Mouse (Mus musculus) limb, embryonic 14.5 days (tissue): ENCODE measurements around the gene Prkrip1. TPM values are rescaled to one million over a fixed set of nuclear protein-coding genes. Genes with fewer than 3 reads are reported as not detected.
"Not testable (repeated sequence)": the region's sequence is repeated elsewhere in the genome, so short reads cannot be mapped to it uniquely, and the experiment has no call there.

Source experiments
- ATAC-seq: fragments of 200-750 bp; cut with Nextera tagmentation; 2 replicates; pipeline ENCODE4 v1.8.0; 2017; ENCODE audit warnings: low read depth, moderate number of reproducible peaks, moderate TSS enrichment; ENCODE audit not compliant: low FRiP score
- DNase-seq: peaks from one replicate; pipeline ENCODE4 v3.0.0-alpha.2; 2015; ENCODE audit warnings: low spot score
- H3K27ac ChIP-seq: fragments of 300-500 bp; sonication (generic); replicated peaks from 2 replicates; pipeline ENCODE4 v1.5.1; 2014; ENCODE audit warnings: low read depth, mild to moderate bottlenecking, low read length, moderate library complexity, mixed read lengths
- H3K27me3 ChIP-seq: fragments of 300-500 bp; sonication (generic); 2 replicates; pipeline ENCODE4 v1.6.1; 2014; ENCODE audit warnings: low read length, mixed read lengths; ENCODE audit not compliant: control insufficient read depth, insufficient read depth
- H3K36me3 ChIP-seq: fragments of 300-500 bp; sonication (generic); 2 replicates; pipeline ENCODE4 v1.6.1; 2014; ENCODE audit warnings: mild to moderate bottlenecking, low read length, moderate library complexity, mixed read lengths; ENCODE audit not compliant: control insufficient read depth, insufficient read depth
- H3K4me1 ChIP-seq: fragments of 300-500 bp; sonication (generic); 2 replicates; pipeline ENCODE4 v1.6.1; 2014; ENCODE audit warnings: antibody characterized with exemption, low read length, mixed read lengths; ENCODE audit not compliant: control insufficient read depth, insufficient read depth
- H3K4me2 ChIP-seq: fragments of 300-500 bp; sonication (generic); replicated peaks from 2 replicates; pipeline ENCODE4 v1.6.1; 2014; ENCODE audit warnings: low read depth, mild to moderate bottlenecking, low read length, moderate library complexity; ENCODE audit not compliant: severe bottlenecking
- H3K4me3 ChIP-seq: fragments of 300-500 bp; sonication (generic); replicated peaks from 2 replicates; pipeline ENCODE4 v1.5.1; 2014; ENCODE audit warnings: low read length
- H3K9ac ChIP-seq: fragments of 300-500 bp; sonication (generic); 2 replicates; pipeline ENCODE4 v1.6.1; 2014; ENCODE audit warnings: mild to moderate bottlenecking, low read depth, low read length, moderate library complexity; ENCODE audit not compliant: severe bottlenecking
- H3K9me3 ChIP-seq: fragments of 300-500 bp; sonication (generic); 2 replicates; pipeline ENCODE4 v1.6.1; 2016; ENCODE audit warnings: low read length; ENCODE audit not compliant: control insufficient read depth
- POLR2A ChIP-seq: fragments of 200-500 bp; IDR thresholded peaks from 2 replicates; pipeline ENCODE4 v1.8.0; 2012; ENCODE audit warnings: inconsistent platforms, mild to moderate bottlenecking, moderate library complexity, borderline replicate concordance; ENCODE audit not compliant: insufficient read depth, insufficient read length; ENCODE audit errors: extremely low read depth
- WGBS: fragments of 180-500 bp; shearing (Covaris S2); extraction: QIAGEN DNeasy Blood & Tissue Kit; methylation state at CpG from one replicate; pipeline ENCODE4 v1.1.7; 2014; 5-methylcytosine and 5-hydroxymethylcytosine counted together
- polyA plus RNA-seq, 2 experiments: library from polyadenylated mRNA; depleted of rRNA in 1 of 2; stranded (reverse) in 1 of 2; unstranded in 1 of 2; fragments of >200 nt; fragmentation: Nextera tagmentation in 1 of 2; extraction: Ambion mirVana in 1 of 2; gene quantifications; 2 replicates each; pipeline versions ENCODE4 v1.2.1 to v1.2.3; 2012 to 2014

Gene Prkrip1
- polyA plus RNA-seq, 2 experiments = 32.4 to 52.3 TPM

GRCm38 (mm10) chr5:136217004-136217665 is 18.4 kb upstream of the Prkrip1 start:
- 78% methylated on average over 18 of the region's 18 CpGs for WGBS
- no peak for DNase-seq
- ATAC-seq = peak; percentile 51; the same call in 1 of the 2 replicates

GRCm38 (mm10) chr5:136215958-136216357 is 17.2 kb upstream of the Prkrip1 start:
- Histone ChIP-seq H3K9me3 (no peaks in the 10 kb centered on the region), H3K4me2 (no peak overlapping the region), H3K9ac (no peak overlapping the region), H3K4me1 (no peaks in the 10 kb centered on the region), H3K36me3 (peaks cover 4% of the 10 kb centered on the region; the same call in 1 of the 2 replicates), H3K4me3 (no peak overlapping the region), H3K27ac (no peak overlapping the region), H3K27me3 (no peaks in the 10 kb centered on the region)
- no peak for DNase-seq
- WGBS = 71% methylated on average over 5 of the region's 5 CpGs
- no peak for ATAC-seq
- TF ChIP-seq POLR2A = no peak

More at GRCm38 (mm10) chr5:136217004-136217665, 18.4 kb upstream of the Prkrip1 start:
- Histone ChIP-seq H3K4me2 (no peak overlapping the region), H3K27ac (no peak overlapping the region), H3K9ac (no peak overlapping the region), H3K9me3 (no peaks in the 10 kb centered on the region), H3K4me1 (no peaks in the 10 kb centered on the region), H3K36me3 (peaks cover 7% of the 10 kb centered on the region; the same call in 1 of the 2 replicates), H3K4me3 (no peak overlapping the region), H3K27me3 (no peaks in the 10 kb centered on the region)
- TF ChIP-seq POLR2A = no peak

DNA sequence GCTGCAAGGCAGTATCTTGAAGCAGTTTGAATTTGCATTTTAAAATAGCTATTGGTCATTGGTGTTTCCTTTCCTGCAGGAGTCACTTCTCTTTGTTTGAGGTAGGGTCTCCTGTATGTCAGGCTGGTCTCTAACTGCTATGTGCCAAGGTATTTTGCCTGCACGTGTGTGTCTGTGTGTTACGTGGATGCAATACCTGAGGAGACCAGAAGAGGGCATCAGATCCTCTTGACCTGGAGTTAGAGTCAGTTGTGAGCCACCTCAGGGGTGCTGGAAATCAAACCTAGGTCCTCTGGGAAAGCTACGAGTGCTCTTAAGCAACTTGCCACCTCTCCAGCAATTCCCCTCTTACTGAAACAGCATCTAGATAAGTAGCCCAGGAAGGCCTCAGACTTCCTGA is 16.4 kb upstream of the Prkrip1 start:
- H3K36me3 ChIP-seq = peaks cover 4% of the 10 kb centered on the region; the same call in 1 of the 2 replicates
- no peak overlapping the region for H3K4me2 ChIP-seq
- no peak overlapping the region for H3K27ac ChIP-seq
- H3K9ac ChIP-seq = no peak overlapping the region
- H3K4me1 ChIP-seq = no peaks in the 10 kb centered on the region
- ATAC-seq (no peak), DNase-seq (no peak)
- TF ChIP-seq POLR2A = no peak
- no peaks in the 10 kb centered on the region for H3K27me3 ChIP-seq
- no peaks in the 10 kb centered on the region for H3K9me3 ChIP-seq
- 94% methylated on average over 3 of the region's 3 CpGs for WGBS
- no peak overlapping the region for H3K4me3 ChIP-seq

DNA sequence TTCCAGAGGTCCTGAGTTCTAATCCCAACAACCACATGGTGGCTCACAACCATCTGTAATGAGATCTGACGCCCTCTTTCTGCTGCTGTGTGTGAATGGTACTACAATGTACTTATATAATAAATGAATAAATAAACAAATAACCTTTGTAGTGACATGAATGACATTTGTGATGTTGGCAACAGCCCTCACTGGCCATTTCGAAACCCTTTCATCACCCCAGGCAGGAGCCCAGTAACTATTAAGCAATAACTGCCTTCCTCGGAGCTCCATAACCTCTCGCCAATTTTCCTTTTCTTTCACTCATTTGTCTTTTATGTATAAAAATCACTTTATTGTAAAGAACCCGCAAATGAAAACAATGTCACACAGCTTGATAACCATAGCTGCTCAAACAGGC is 15.0 kb upstream of the Prkrip1 start:
- Histone ChIP-seq H3K27ac (no peak overlapping the region), H3K36me3 (peaks cover 3% of the 10 kb centered on the region; the same call in 1 of the 2 replicates), H3K27me3 (no peaks in the 10 kb centered on the region), H3K4me2 (no peak overlapping the region), H3K9me3 (no peaks in the 10 kb centered on the region), H3K4me1 (no peaks in the 10 kb centered on the region), H3K9ac (no peak overlapping the region), H3K4me3 (no peak overlapping the region)
- 79% methylated on average over 5 of the region's 5 CpGs for WGBS
- ATAC-seq (no peak), DNase-seq (no peak)
- no peak for TF ChIP-seq POLR2A

DNA sequence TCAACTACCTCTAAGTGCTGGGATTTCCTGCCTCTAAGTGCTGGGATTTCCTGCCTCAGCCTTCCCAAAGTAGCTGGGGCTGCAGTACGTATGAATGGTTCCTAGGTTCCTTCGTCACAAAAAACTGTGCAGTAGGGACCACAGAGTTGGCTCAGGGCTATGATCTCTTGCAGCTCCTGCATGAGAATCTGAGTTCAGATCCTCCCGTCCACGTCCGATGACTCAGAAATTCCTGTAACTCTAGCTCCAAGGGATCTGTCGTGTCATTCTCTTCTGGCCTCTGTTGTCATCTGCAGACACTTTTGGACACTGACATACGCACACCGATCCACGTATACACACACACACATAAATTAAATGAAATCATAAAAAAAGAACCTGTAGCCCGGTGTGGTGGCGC is 14.0 kb upstream of the Prkrip1 start:
- Histone ChIP-seq H3K27ac (no peak overlapping the region), H3K9ac (no peak overlapping the region), H3K36me3 (no peaks in the 10 kb centered on the region), H3K9me3 (no peaks in the 10 kb centered on the region), H3K4me3 (no peak overlapping the region), H3K4me2 (no peak overlapping the region), H3K27me3 (no peaks in the 10 kb centered on the region), H3K4me1 (no peaks in the 10 kb centered on the region)
- ATAC-seq (no peak), DNase-seq (no peak)
- 86% methylated on average over 11 of the region's 11 CpGs for WGBS
- TF ChIP-seq POLR2A = no peak

DNA sequence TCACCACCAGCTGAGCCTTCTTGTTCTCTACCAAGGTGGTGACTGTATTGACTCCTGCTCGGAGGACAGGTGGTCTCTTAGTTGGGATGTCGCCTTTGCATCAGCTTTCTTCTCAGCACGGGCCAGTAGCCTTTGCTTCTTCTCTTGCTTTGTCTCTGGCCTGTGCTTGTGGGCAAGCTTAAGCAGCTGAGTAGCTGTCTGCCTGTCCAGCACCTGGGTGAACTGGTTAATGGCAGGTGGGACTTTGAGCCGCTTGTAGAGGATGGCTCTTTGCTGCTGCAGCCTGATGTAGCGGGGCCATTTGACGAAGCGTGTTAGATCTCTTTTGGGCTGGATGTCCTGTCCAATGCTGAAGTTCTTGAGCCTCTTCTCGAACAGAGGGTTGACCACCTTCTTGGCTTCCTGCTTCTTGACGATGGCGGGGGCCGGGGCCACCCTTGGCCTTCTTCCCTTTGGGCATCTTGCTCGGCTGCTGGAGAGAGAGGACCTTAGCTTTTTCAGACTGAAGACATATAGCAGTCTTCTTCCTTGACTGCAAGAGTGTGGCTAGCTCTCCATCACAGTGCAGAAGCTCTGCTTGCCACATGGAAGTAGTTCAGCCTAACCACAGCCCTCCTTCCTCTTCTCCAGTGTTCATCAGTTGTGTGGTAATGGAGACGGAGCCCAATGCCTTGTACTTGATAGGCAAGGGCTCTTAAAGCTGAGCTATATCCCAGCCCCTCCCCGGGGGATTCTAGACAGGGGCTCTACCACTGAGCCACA is 12.8 kb upstream of the Prkrip1 start:
- 91% methylated on average over 14 of the region's 14 CpGs for WGBS
- H3K27me3 ChIP-seq, H3K27ac ChIP-seq, H3K4me3 ChIP-seq, H3K36me3 ChIP-seq, DNase-seq, H3K9me3 ChIP-seq, H3K4me2 ChIP-seq, H3K9ac ChIP-seq, ATAC-seq, H3K4me1 ChIP-seq: not testable (repeated sequence)
